Mouse (Mus musculus): Measurements from ENCODE around the gene Dctn3. TPM values are rescaled to one million over a fixed set of nuclear protein-coding genes. Genes with fewer than 3 reads are reported as not detected.

Gene Dctn3
- total and polyA plus RNA-seq, 3 experiments, result 57.7 to 64.6 TPM; not detected in 1

- H3K79me2 ChIP-seq (ENCODE audit: control insufficient read depth, insufficient read depth, low read length, poor library complexity), result peaks cover 1% of the 10 kb centered on the region; the same call in 1 of the 2 replicates
- no peaks in the 10 kb centered on the region for H3K27me3 ChIP-seq (ENCODE audit: control insufficient read depth in 1 of 2, insufficient read depth in 2 of 2, low read length in 2 of 2)
- H3K36me3 ChIP-seq (ENCODE audit: control insufficient read depth in 1 of 2, insufficient read depth in 2 of 2, low read length in 2 of 2), result peaks cover 0 to 13% of the 10 kb centered on the region in 2 experiments; a peak in 2 of 4 replicates
- peak overlapping the region; percentile 64 for H3K9ac ChIP-seq (ENCODE audit: control insufficient read depth, low read depth, low read length, poor library complexity, severe bottlenecking)
- peaks cover 6 to 21% of the 10 kb centered on the region in 2 experiments for H3K4me1 ChIP-seq (ENCODE audit: control insufficient read depth in 1 of 2, insufficient read depth in 2 of 2, low read length in 2 of 2)
- peak overlapping the region; percentile 62 for H3K27ac ChIP-seq (ENCODE audit: control insufficient read depth, low read depth, low read length)
- no peaks in the 10 kb centered on the region for H3K9me3 ChIP-seq (replicated peaks; ENCODE audit: insufficient read depth, low read length)
- DNase-seq (ENCODE audit: low read depth, low spot score), result no peak
- H3K4me3 ChIP-seq (ENCODE audit: control insufficient read depth in 1 of 2, insufficient read depth in 1 of 2, low read depth in 2 of 2, low read length in 2 of 2), result peak overlapping the region; percentile 54 to 87
- peak; percentile 59 for TF ChIP-seq GATA1 (IDR thresholded peaks at IDR 0.05; ENCODE audit: low read depth, low read length)
- no peak for TF ChIP-seq MYB (IDR thresholded peaks at IDR 0.05; ENCODE audit: low read depth, low read length)
These were observed 36.8 kb upstream of the Dctn3 start for GRCm38 (mm10) chr4:41759656-41760287.

- H3K9ac ChIP-seq (ENCODE audit: control insufficient read depth, low read depth, low read length, poor library complexity, severe bottlenecking), result no peak overlapping the region
- H3K4me1 ChIP-seq (ENCODE audit: control insufficient read depth in 1 of 2, insufficient read depth in 2 of 2, low read length in 2 of 2), result peaks cover 6 to 22% of the 10 kb centered on the region in 2 experiments
- H3K36me3 ChIP-seq (ENCODE audit: control insufficient read depth in 1 of 2, insufficient read depth in 2 of 2, low read length in 2 of 2), result peaks cover 0 to 13% of the 10 kb centered on the region in 2 experiments; a peak in 2 of 4 replicates
- TF ChIP-seq POLR2AphosphoS2 (IDR thresholded peaks at IDR 0.05; ENCODE audit: low read length), result no peak
- TF ChIP-seq MYB (IDR thresholded peaks at IDR 0.05; ENCODE audit: low read depth, low read length), result no peak
- TF ChIP-seq TBP (IDR thresholded peaks at IDR 0.05; ENCODE audit: low read depth, low read length), result no peak
- TF ChIP-seq UBTF (IDR thresholded peaks at IDR 0.05; ENCODE audit: borderline replicate concordance, insufficient read depth, low read depth, low read length), result no peak
- TF ChIP-seq NELFE (IDR thresholded peaks at IDR 0.05; ENCODE audit: low read depth, low read length), result no peak
- TF ChIP-seq MAFK (IDR thresholded peaks at IDR 0.05; ENCODE audit: borderline replicate concordance, low read depth, low read length), result no peak
- TF ChIP-seq RCOR1 (IDR thresholded peaks at IDR 0.05; ENCODE audit: low read depth, low read length), result no peak
- TF ChIP-seq POLR2A (IDR thresholded peaks at IDR 0.05; ENCODE audit: control insufficient read depth in 1 of 2, insufficient read depth in 1 of 2, low read depth in 1 of 2, low read length in 2 of 2, poor library complexity in 1 of 2), result no peak
- no peak for TF ChIP-seq GATA1 (IDR thresholded peaks at IDR 0.05; ENCODE audit: low read depth, low read length)
- no peak for TF ChIP-seq TAL1 (IDR thresholded peaks at IDR 0.05; ENCODE audit: low read length)
- no peak for TF ChIP-seq HCFC1 (IDR thresholded peaks at IDR 0.05; ENCODE audit: low read depth, low read length)
- TF ChIP-seq JUND (IDR thresholded peaks at IDR 0.05; ENCODE audit: low read depth, low read length), result no peak
- no peak for TF ChIP-seq MAX (IDR thresholded peaks at IDR 0.05; ENCODE audit: low read length)
- no peak for TF ChIP-seq MXI1 (IDR thresholded peaks at IDR 0.05; ENCODE audit: low read depth, low read length)
- TF ChIP-seq USF2 (IDR thresholded peaks at IDR 0.05; ENCODE audit: borderline replicate concordance in 1 of 2, insufficient read depth in 1 of 2, low read depth in 1 of 2, low read length in 2 of 2), result no peak
- no peak for TF ChIP-seq CHD1 (IDR thresholded peaks at IDR 0.05; ENCODE audit: low read depth, low read length)
- TF ChIP-seq ETS1 (IDR thresholded peaks at IDR 0.05; ENCODE audit: low read depth, low read length), result no peak
- peaks cover 1% of the 10 kb centered on the region; the same call in 1 of the 2 replicates for H3K79me2 ChIP-seq (ENCODE audit: control insufficient read depth, insufficient read depth, low read length, poor library complexity)
- no peak overlapping the region for H3K27ac ChIP-seq (ENCODE audit: control insufficient read depth, low read depth, low read length)
- DNase-seq (ENCODE audit: low read depth, low spot score), result no peak
- no peaks in the 10 kb centered on the region for H3K9me3 ChIP-seq (replicated peaks; ENCODE audit: insufficient read depth, low read length)
- no peak overlapping the region for H3K4me3 ChIP-seq (ENCODE audit: control insufficient read depth in 1 of 2, insufficient read depth in 1 of 2, low read depth in 2 of 2, low read length in 2 of 2)
- H3K27me3 ChIP-seq (ENCODE audit: control insufficient read depth in 1 of 2, insufficient read depth in 2 of 2, low read length in 2 of 2), result no peaks in the 10 kb centered on the region
These were observed 36.2 kb upstream of the Dctn3 start for GRCm38 (mm10) chr4:41759206-41759605.
